Mouse (Mus musculus) cerebellum, adult 2 months (tissue): Measurements from ENCODE around the gene Gm14085.

Experiments
- CTCF ChIP-seq: fragments of 200-500 bp; IDR thresholded peaks from 2 replicates; pipeline ENCODE4 v1.5.1; 2011; ENCODE audit warnings: low read depth, mild to moderate bottlenecking, control low read depth, low read length, moderate library complexity, borderline replicate concordance; ENCODE audit not compliant: insufficient read depth
- POLR2A ChIP-seq: fragments of 200-500 bp; IDR thresholded peaks from 2 replicates; pipeline ENCODE4 v1.6.1; 2011; ENCODE audit warnings: low read length, control low read depth, borderline replicate concordance; ENCODE audit not compliant: insufficient read depth

DNA sequence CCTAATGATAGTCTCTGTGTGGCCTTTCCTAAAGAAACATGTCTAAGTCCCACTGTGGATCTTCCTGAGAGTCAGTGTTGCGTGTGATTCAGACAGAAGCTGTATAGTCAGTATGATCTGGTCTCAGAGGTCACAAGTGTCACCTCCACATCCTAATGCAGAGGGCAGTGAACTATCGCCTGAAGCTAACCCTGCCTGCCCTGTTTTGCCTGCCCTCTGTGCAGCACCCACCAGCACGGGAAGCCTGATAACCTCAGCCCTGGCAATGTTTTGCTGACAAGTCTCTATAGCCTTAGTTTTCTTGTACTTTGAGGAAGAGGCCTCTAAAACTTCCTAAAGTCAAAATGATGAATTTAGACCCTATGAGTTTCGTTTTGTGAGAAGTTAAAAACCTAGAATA lies 85.7 kb downstream of the Gm14085 start:
- TF ChIP-seq CTCF (no peak), POLR2A (no peak)
